Mouse (Mus musculus) C2C12 (cell line): ENCODE results near the gene Dirc2. TPM values are rescaled to one million over a fixed set of nuclear protein-coding genes. Genes with fewer than 3 reads are reported as not detected.

Experiments
- H3K27me3 ChIP-seq: one replicate; pipeline ENCODE4 v1.6.1; 2011; ENCODE audit not compliant: control insufficient read depth, insufficient read depth, insufficient read length
- H3K36me3 ChIP-seq: one replicate; pipeline ENCODE4 v1.6.1; 2011; ENCODE audit not compliant: control insufficient read depth, insufficient read depth
- H3K4me3 ChIP-seq: one replicate; pipeline ENCODE4 v1.5.1; 2011; ENCODE audit warnings: mild to moderate bottlenecking, control low read depth; ENCODE audit not compliant: poor library complexity, insufficient read depth, severe bottlenecking
- H3K79me2 ChIP-seq: one replicate; pipeline ENCODE4 v1.6.1; 2011; ENCODE audit not compliant: control insufficient read depth, insufficient read depth
- H3K79me3 ChIP-seq: one replicate; pipeline ENCODE4 v1.6.1; 2011; ENCODE audit warnings: low read depth, control low read depth
- H3ac ChIP-seq: one replicate; pipeline ENCODE3; 2011; ENCODE audit warnings: low read depth; ENCODE audit not compliant: control insufficient read depth, insufficient read length
- CEBPB ChIP-seq: IDR thresholded peaks from one replicate; pipeline ENCODE4 v1.6.1; 2011; ENCODE audit warnings: low read depth, mild to moderate bottlenecking, control low read depth, moderate library complexity
- CTCF ChIP-seq: IDR thresholded peaks from one replicate; pipeline ENCODE4 v1.5.1; 2011; ENCODE audit not compliant: control insufficient read depth, insufficient read depth, insufficient read length
- FOSL1 ChIP-seq: IDR thresholded peaks from one replicate; pipeline ENCODE4 v1.8.0; 2011; ENCODE audit warnings: mild to moderate bottlenecking, low read length; ENCODE audit not compliant: poor library complexity, insufficient read depth, severe bottlenecking
- MAX ChIP-seq: IDR thresholded peaks from one replicate; pipeline ENCODE4 v1.6.1; 2011; ENCODE audit warnings: mild to moderate bottlenecking, control low read depth
- MYOD1 ChIP-seq: IDR thresholded peaks from one replicate; pipeline ENCODE4 v1.6.1; 2011; ENCODE audit warnings: low read depth; ENCODE audit not compliant: control insufficient read depth, insufficient read length
- MYOG ChIP-seq: IDR thresholded peaks from one replicate; pipeline ENCODE4 v1.6.1; 2011; ENCODE audit not compliant: control insufficient read depth, insufficient read length; ENCODE audit errors: extremely low read depth
- USF1 ChIP-seq: IDR thresholded peaks from one replicate; pipeline ENCODE4 v1.6.1; 2011; ENCODE audit warnings: low read depth, mild to moderate bottlenecking, control low read depth, moderate library complexity
- polyA plus RNA-seq: library from polyadenylated mRNA; unstranded; fragments of >200 nt; fragmentation: generic; extraction: Trizol; gene quantifications from one replicate; pipeline ENCODE4 v1.2.1, GENCODE M21; 2012; ENCODE audit warnings: missing spikeins

The Dirc2 gene
- polyA plus RNA-seq, 1 experiment = 11.7 TPM

DNA sequence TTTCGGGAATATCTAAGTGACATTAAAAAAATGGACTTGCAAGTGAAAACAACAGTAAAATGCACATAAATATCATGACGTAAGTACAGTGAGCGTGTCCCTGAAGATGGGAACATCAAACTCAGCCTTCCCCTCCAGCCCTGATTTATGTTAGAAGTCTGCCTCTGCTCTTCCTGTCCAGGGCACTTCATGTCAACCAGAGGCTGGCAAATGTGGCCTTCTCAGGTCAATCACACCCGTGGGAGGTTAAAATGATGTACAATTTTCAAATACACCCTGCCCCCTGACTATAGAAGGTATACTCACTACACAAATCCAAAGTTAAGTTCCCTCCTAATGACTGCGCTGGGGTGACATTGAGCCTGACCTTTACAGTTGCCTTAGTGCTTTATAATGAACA lies 53.4 kb downstream of the Dirc2 start:
- no peak overlapping the region for H3K4me3 ChIP-seq
- no peaks in the 10 kb centered on the region for H3K36me3 ChIP-seq
- H3K79me3 ChIP-seq = no peaks in the 10 kb centered on the region
- no peak overlapping the region for H3ac ChIP-seq
- no peaks in the 10 kb centered on the region for H3K27me3 ChIP-seq
- H3K79me2 ChIP-seq = no peaks in the 10 kb centered on the region
- TF ChIP-seq CEBPB = no peak
- TF ChIP-seq MYOD1 = no peak
- TF ChIP-seq MAX = no peak
- TF ChIP-seq USF1 = no peak
- no peak for TF ChIP-seq MYOG
- TF ChIP-seq CTCF = no peak
- TF ChIP-seq FOSL1 = no peak

DNA sequence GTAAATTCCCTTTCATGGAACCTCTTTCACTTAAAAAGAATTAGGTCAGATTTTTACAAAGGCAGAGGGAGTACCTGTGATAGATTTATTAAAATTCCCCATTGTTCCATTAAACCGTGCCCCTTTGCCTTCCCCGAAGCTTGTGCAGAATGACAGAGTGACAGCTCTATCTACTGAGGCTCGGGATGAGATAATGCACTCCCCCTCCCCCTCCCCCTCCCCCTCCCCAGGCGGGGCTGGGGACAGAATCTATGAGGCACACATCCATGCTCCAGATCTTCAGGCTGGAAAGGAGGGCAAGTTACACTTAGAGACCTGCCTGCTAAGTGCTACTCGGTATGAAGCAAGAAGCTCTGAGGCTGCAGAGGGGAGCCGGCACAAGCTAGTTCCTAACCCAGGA lies 53.8 kb downstream of the Dirc2 start:
- TF ChIP-seq MAX (no peak), MYOG (no peak), USF1 (no peak), CEBPB (no peak), CTCF (no peak), FOSL1 (no peak), MYOD1 (no peak)
- H3ac ChIP-seq = no peak overlapping the region
- H3K79me2 ChIP-seq = no peaks in the 10 kb centered on the region
- no peaks in the 10 kb centered on the region for H3K27me3 ChIP-seq
- no peak overlapping the region for H3K4me3 ChIP-seq
- H3K79me3 ChIP-seq = no peaks in the 10 kb centered on the region
- no peaks in the 10 kb centered on the region for H3K36me3 ChIP-seq

DNA sequence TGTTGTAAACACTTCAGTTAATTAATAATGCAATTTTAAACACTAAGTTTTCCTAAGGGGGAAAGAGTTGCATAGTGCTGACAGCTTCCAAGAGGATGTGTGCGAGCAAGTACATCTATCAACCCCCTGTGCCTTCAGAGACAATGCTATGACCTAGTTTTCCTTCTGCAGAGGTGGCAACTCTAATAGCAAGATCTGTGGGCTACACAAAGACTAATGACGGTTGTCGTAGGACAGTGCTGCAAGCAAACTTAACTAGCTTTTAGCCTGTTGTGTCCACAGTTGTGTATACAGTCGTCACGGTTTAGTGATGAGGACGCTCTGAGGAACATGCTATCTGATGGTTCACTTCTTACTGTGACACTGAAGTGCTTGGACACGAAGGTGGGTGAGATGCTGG lies 54.5 kb downstream of the Dirc2 start:
- no peaks in the 10 kb centered on the region for H3K27me3 ChIP-seq
- no peak overlapping the region for H3K4me3 ChIP-seq
- H3K79me3 ChIP-seq = no peaks in the 10 kb centered on the region
- TF ChIP-seq MAX = no peak
- TF ChIP-seq FOSL1 = no peak
- no peak for TF ChIP-seq MYOG
- no peak for TF ChIP-seq CEBPB
- TF ChIP-seq MYOD1 = no peak
- TF ChIP-seq CTCF = no peak
- no peak for TF ChIP-seq USF1
- no peak overlapping the region for H3ac ChIP-seq
- H3K36me3 ChIP-seq = no peaks in the 10 kb centered on the region
- H3K79me2 ChIP-seq = no peaks in the 10 kb centered on the region

DNA sequence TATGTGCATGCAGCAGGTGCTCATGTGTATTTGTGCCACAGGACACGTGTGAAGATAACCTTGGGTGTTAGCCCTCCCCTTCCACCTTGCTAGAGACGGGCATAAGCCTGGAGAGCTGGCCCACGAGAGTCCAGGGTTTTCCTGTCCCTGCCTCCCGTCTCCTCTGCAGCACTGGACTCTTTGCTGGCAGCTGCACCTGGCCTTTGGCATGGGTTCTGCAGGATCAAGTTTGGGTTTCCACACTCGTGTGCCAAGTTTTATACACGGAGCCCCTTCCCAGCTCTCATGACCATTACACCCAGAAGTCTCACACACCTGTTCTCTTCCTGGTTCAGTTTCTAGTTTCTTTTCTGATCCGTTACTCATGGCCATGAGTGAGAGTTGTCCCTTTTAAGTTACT lies 55.5 kb downstream of the Dirc2 start:
- Histone ChIP-seq H3K79me3 (no peaks in the 10 kb centered on the region), H3K36me3 (no peaks in the 10 kb centered on the region), H3K4me3 (no peak overlapping the region), H3K79me2 (no peaks in the 10 kb centered on the region), H3ac (no peak overlapping the region), H3K27me3 (no peaks in the 10 kb centered on the region)
- TF ChIP-seq CTCF (no peak), FOSL1 (no peak), MYOD1 (no peak)

DNA sequence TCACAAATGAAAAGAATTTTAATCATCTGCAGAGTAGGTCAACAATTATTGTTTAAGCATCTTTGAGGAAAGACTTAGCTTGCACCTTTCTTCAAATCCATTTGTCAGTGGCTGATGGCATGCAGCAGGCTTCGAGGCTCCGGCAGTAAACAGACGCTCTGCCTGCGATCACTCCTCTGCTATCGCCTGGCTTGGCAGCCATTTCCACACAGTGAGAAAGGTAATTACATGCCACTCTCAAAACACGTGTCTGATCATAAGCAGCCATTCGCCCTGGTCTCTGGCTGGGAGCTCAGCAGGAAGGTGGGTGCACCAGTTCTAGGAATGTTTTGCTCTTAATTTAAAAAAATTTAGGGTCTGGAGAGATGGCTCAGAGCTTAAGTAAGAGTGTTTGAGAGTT lies 58.2 kb downstream of the Dirc2 start:
- Histone ChIP-seq H3K79me3 (no peaks in the 10 kb centered on the region), H3K36me3 (no peaks in the 10 kb centered on the region), H3K79me2 (no peaks in the 10 kb centered on the region), H3ac (no peak overlapping the region), H3K27me3 (no peaks in the 10 kb centered on the region), H3K4me3 (no peak overlapping the region)
- TF ChIP-seq FOSL1 (no peak), MAX (no peak), CEBPB (no peak), MYOG (no peak), CTCF (no peak), USF1 (no peak), MYOD1 (no peak)

GRCm38 (mm10) chr16:35707004-35707403 lies 62.2 kb downstream of the Dirc2 start:
- H3K79me2 ChIP-seq = no peaks in the 10 kb centered on the region
- no peaks in the 10 kb centered on the region for H3K79me3 ChIP-seq
- H3ac ChIP-seq = no peak overlapping the region
- no peaks in the 10 kb centered on the region for H3K27me3 ChIP-seq
- no peak for TF ChIP-seq CTCF
- no peak for TF ChIP-seq MYOG
- no peak for TF ChIP-seq MAX
- no peak for TF ChIP-seq CEBPB
- no peak for TF ChIP-seq FOSL1
- no peak for TF ChIP-seq USF1
- no peak for TF ChIP-seq MYOD1
- H3K36me3 ChIP-seq = no peaks in the 10 kb centered on the region
- no peak overlapping the region for H3K4me3 ChIP-seq
